Mouse (Mus musculus) kidney, adult 18-20 months (tissue): ENCODE results near the gene Dvl1.

Experiments used
- DNase-seq: peaks from one replicate; pipeline ENCODE4 v3.0.0; 2021

The Dvl1 gene

DNA sequence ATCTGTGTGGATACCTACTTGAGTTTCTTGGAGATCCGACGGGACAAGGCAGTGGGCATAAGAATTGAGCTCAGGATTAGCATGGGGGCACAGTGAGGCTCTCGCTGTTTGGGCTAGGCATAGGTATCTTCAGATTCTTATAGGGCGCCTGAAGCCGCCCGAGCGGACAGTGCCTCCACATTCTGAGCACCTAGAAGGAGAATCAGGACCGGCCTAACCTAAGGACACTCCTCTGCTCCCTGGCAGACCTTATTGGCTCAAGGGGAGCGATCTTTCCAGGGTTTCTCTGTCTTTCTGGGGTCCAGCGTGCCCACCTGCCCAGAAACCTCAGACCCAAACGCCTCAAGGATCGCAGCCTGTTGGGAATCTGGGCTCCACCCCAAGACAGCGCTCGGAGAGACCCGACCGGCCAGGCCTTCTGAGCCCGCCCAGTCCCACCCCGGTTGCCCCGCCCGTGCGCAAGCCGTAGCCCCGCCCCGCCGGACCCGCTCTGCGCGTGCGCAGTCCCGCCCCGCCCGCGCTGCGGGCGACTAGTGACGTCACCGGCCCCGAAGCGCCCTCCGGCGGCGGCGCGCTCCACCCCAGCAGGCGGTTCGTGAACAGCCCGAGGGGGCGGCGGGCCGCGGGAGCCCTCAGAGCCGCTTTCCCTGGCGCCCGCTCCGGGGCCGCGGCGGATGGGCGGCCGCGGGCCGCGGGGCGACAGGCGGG, at the start of gene Dvl1:
Gene Dvl1, plus strand, starts transcription at position 532 of the 708 bp plus-strand sequence.
- DNase-seq = peak; percentile 93

- DNase-seq = no peak
Observed at GRCm38 (mm10) chr4:155802075-155802474, 45.1 kb upstream of the Dvl1 start.

- DNase-seq = no peak
Observed at GRCm38 (mm10) chr4:155802741-155803339, 44.4 kb upstream of the Dvl1 start, which contains the start of gene Mrpl20. TSS of gene Mrpl20 (plus strand) at chr4:155802878.

DNA sequence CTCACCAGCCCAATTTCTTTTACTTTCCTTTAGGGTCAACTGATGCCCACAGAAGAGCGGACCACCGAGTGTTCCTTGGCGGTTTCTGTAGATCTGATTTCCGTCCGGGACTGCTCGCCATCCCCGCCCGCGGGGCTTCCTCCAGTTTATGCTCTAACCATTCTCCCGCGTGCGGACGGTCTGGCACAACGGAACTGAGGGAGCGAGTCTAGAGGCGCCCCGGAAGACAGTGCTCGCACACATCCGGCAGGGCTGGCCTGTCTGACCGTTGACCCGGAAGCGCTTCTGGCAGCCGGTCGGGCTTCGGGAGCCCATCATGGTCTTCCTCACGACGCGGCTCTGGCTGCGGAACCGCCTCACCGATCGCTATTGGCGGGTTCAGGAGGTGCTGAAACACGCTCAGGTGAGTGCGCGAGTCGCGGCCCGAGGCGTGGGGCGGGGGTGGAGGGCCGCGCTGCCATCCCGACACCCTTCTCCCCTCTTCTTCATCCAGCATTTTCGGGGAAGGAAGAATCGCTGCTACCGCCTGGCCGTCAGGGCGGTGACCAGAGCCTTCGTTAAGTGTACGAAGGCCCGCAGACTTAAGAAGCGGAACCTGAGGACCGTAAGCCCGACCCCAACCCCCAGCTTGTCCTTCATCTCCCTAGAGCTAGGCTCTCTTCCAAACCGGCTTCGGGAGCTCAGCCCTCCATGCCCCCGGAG, 43.7 kb upstream of the Dvl1 start:
- DNase-seq = peak; percentile 96

- DNase-seq = no peak
Observed at GRCm38 (mm10) chr4:155807841-155808240, 39.4 kb upstream of the Dvl1 start.

DNA sequence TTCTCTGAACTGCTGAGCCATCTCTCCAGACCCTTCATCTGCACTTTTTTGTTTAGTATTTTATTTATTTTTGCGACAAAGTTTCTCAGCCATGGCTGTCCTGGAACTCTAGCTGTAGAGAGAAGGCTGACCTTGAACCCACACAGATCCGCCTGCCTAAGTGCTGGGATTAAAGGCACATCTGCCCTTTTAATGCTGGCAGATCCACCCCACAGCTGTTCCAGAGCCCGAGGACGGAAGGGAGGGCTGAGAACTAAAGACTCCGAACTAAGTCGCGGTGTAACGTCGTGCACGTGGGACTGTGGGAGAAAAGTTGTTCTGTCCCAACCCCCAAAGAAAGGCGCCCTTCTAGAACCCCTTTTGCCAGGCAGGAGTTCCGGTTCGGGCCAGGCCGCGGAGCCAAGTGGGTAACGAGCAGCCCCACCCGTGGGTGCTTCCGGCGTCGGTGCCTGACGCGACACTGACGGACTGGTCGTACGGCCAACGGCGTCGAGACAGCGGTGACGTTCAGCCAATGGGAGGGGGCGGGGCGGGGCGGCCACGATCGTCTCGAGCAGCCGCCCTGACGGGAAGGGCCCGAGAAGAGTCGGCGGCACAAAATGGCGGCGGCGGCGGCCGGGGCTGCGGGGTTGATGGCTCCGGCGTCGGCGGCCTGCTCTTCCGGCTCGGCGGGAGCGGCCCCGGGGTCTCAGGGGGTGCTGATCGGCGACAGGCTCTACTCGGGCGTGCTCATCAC, 35.1 kb upstream of the Dvl1 start, which contains the start of gene Ccnl2:
Gene Ccnl2, plus strand, starts transcription at position 561 of the 736 bp plus-strand sequence.
- peak; percentile 93 for DNase-seq

- peak; percentile 28 for DNase-seq
Observed at GRCm38 (mm10) chr4:155812665-155813181, 34.5 kb upstream of the Dvl1 start.

- DNase-seq = no peak
Observed at GRCm38 (mm10) chr4:155817533-155817932, 29.7 kb upstream of the Dvl1 start.

- DNase-seq = no peak
Observed at GRCm38 (mm10) chr4:155821025-155821424, 26.2 kb upstream of the Dvl1 start.

DNA sequence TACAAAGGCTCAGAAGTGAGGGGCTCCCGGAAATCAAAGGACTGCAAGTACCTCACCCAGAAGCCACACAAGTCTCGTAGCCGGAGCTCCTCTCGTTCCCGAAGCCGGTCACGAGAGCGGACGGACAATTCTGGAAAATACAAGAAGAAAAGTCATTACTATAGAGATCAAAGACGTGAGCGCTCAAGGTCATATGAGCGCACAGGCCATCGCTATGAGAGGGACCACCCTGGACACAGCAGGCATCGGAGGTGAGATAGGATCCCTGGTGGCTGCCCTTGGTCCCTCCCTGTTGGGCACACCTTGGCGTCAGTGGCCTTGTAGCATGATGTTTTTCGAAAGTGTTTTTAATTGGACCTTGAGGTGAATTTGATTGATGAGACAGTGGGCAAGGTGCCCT, 23.8 kb upstream of the Dvl1 start:
- DNase-seq = no peak

- no peak for DNase-seq
Observed at GRCm38 (mm10) chr4:155829866-155830265, 17.3 kb upstream of the Dvl1 start.

GRCm38 (mm10) chr4:155830596-155830995, 16.6 kb upstream of the Dvl1 start:
- no peak for DNase-seq

DNA sequence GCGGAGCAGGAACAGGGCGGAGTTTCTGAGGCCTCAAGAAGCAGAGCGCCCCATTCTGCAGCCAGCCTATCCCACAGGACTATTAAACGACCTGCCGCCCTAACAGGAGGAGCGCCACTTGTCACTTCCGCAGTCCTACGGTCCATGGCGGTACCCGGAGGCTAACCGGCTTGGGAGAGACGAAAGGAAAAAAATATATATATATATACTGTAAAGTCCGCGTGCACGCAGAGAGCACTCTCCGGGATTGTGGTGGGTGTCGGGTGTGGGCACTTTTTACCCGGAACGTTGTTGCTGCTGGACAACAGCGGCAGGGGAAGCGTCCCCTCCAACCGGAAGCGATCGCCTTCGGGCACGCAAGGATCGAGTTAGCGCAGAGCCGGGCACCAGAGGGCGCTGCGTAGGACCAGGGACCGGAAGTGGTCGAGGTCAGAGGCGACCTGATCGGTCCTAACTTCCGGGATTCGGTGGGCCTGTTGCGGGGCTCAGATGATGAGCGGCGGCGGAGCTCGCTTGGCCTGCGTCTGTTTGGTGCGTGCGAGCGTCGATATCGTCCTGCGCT, 15.9 kb upstream of the Dvl1 start, which contains the start of gene Aurkaip1:
Gene Aurkaip1, plus strand, starts transcription at position 68 of the 562 bp plus-strand sequence.
- peak; percentile 96 for DNase-seq

DNA sequence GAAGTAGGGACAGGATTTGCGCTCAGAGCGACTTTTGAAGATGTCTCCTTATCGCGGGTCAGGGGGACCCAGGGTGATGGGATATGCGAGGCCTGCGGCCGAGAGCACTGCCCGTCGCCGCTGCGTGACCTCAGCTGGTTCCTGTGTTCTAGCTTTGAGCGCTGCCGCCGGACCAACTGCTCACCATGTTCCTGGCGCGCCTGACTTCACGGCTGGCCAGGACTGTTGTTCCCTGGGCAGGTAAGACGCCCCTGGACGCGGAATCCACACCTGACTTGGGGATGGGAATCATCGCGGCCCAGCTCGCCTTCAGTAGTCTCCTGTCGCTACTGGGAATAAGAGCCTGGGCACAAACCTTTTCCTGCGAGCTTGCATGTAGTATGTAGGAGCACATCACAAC, 15.4 kb upstream of the Dvl1 start:
- DNase-seq = no peak

DNA sequence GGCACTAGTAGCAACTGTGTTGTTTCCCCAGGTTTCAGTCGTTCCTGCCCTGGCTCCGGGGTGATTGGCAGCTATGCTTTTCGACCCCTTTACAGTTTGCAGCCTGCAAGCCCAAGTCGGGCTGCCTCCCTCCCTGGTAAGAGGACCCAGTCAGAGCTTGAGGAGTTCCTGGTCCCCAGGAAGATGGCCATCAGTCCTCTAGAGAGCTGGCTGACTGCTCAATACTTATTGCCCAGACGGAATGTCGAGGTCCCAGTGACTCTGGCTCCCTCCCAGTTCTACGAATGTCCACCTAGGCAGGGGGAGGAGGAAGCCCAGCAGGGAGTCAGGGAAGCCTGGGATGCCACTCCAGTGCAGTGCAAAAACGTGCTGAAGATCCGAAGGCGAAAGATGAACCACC, 14.9 kb upstream of the Dvl1 start:
- no peak for DNase-seq

GRCm38 (mm10) chr4:155833234-155833633, 14.0 kb upstream of the Dvl1 start:
- DNase-seq = no peak

DNA sequence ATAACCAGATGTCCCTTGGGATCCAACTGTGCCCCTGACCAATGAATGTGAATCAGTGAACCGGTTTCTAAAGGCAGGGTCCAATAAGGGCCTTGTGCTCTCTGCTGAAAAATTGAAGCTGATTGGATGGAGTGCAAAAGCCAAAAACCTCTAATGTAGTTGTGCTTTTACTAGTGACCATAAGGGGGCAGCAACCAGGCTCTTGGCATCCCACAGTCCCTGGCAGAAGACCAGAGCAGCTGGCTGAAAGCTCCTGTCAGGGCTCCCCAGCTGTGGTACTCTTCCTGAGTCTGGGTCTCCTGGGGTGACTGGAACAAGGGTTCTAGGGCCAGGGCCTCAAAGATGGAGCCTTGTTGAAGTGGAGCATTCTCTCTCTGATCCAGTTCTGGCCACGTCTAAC, 13.4 kb upstream of the Dvl1 start:
- DNase-seq = peak; percentile 84

DNA sequence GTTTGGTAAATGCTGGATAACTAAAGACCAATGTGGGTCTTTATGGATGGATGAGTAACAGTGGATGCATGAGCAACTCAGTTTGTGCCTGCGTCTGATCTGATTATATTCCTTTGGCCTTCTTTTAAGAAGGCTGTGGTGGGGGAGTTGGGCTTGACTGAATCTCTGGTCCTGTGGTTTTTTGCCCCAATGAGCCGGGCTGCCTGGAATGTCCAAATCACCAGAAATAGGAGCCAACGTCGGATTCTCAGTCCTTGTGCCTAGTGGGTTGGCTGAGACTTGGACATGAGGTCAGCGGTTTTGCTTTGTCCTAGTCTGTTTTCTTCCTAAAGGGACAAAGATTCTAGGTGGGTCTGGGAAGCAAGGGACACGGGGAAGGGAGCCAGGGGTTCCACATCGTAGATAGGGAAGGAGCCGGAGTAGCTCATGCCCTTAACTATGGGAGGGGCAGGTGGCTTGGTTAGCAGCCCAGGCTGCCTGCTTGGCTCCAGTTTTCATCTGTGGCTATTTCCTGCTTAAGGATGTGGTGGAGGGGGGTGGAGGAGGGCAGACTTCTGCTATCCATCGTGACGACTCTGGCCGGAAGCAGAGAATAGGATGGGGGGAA, 9.7 kb upstream of the Dvl1 start:
- DNase-seq = peak; percentile 39

DNA sequence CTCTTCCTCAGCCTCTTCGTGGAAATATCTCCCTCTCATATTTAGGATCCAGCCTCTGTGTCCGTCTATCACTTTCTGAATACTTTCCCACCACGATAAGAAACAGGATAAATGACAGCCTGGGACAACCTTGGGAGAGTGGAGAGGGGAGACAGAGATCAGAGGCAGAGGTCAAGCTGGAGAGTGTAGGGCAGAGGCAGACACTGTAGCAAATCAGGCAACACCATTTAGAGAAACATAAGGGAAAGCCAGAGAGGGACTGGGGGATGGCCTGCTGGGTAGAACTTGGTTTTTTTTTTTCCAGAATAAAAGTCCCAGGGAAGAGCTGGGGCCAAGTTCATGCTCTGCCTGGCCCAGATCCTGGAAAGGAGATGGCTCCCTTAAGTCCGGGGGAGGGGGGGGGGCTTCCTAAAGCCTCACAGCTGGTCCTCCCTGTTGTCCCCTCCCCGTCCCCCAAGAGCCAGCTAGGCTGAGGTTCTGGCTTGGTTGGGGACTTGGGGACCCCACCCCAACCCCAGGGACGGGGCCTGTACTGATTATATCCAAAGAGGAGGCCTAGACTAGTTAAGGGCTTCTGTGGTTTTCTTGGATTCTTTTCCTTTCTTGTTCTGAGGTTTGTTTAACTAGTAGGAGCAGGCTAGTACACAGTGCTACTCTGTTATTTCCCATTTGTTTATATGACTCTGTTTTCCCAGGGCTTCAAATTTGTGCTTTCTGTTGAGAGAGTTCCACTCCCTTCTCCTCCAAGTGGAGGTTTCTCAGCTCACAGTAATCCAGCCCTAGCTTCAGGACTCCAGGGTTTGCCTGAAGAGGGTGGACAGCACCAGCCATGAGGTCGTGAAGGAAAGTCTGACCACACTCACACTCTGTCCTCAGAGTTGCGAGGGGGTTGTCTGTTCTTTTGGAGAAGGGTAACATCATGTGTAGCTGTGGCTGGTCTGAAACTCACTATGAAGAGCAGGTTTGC, 8.7 kb upstream of the Dvl1 start:
- DNase-seq = no peak

DNA sequence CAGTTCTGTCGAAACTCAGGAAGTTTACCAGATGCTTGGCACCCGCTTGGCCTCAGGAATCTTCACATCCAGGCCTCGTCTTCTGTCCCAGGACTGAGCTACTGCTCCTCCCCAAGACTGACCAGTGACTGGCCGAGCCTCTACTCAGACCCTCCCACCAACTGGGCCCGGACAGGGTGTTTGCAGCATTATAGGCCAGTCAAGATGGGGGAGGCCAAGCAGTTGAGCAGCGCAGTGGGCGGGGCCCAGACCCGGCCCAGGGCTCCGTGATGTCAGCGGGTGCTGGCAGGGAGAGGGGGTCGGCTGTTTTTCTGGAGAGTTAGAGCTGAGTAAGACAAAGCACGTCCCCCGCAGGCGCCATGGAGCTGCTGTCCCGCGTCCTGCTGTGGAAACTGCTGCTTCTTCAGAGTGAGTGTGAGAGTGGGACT, 7.7 kb upstream of the Dvl1 start, which contains the start of gene Mxra8:
Gene Mxra8, plus strand, starts transcription at position 198 of the 428 bp plus-strand sequence.
- peak; percentile 72 for DNase-seq
